Mouse (Mus musculus) stomach, embryonic 14.5 days (tissue): ENCODE data around the gene Gpatch8. TPM values are rescaled to one million over a fixed set of nuclear protein-coding genes. Genes with fewer than 3 reads are reported as not detected.
A peak's percentile ranks its signal among the peaks of the same experiment; 100 is the strongest.

Experiments
- ATAC-seq: fragments of 200-750 bp; cut with Nextera tagmentation; 2 replicates; pipeline ENCODE4 v1.8.0; 2017; ENCODE audit warnings: low read depth, moderate TSS enrichment; ENCODE audit not compliant: insufficient number of reproducible peaks, insufficient read depth, low FRiP score
- H3K27ac ChIP-seq: fragments of 300-500 bp; sonication (generic); 2 replicates; pipeline ENCODE4 v1.5.1; 2014; ENCODE audit warnings: mild to moderate bottlenecking, low read length, moderate library complexity, mixed read lengths
- H3K27me3 ChIP-seq: fragments of 300-500 bp; sonication (generic); 2 replicates; pipeline ENCODE4 v1.6.1; 2014; ENCODE audit warnings: low read length, control low read depth, mixed read lengths; ENCODE audit not compliant: control insufficient read depth, insufficient read depth
- H3K36me3 ChIP-seq: fragments of 300-500 bp; sonication (generic); 2 replicates; pipeline ENCODE4 v1.6.1; 2014; ENCODE audit warnings: mild to moderate bottlenecking, control low read depth, low read length, moderate library complexity, mixed read lengths; ENCODE audit not compliant: control insufficient read depth, insufficient read depth
- H3K4me1 ChIP-seq: fragments of 300-500 bp; sonication (generic); 2 replicates; pipeline ENCODE4 v1.6.1; 2014; ENCODE audit warnings: low read length, control low read depth, mixed read lengths; ENCODE audit not compliant: control insufficient read depth, insufficient read depth
- H3K4me2 ChIP-seq: fragments of 300-500 bp; sonication (generic); replicated peaks from 2 replicates; pipeline ENCODE4 v1.6.1; 2014; ENCODE audit warnings: low read depth, low read length, control low read depth
- H3K4me3 ChIP-seq: fragments of 300-500 bp; sonication (generic); 2 replicates; pipeline ENCODE4 v1.5.1; 2014; ENCODE audit warnings: low read depth, low read length, control low read depth
- H3K9ac ChIP-seq: fragments of 300-500 bp; sonication (generic); replicated peaks from 2 replicates; pipeline ENCODE4 v1.6.1; 2014; ENCODE audit warnings: low read depth, mild to moderate bottlenecking, control low read depth, low read length, moderate library complexity, mixed read lengths
- H3K9me3 ChIP-seq: fragments of 300-500 bp; sonication (generic); 2 replicates; pipeline ENCODE4 v1.6.1; 2016; ENCODE audit warnings: low read depth, low read length, control low read depth; ENCODE audit not compliant: control insufficient read depth
- WGBS: fragments of 180-500 bp; shearing (Covaris S2); extraction: QIAGEN DNeasy Blood & Tissue Kit; methylation state at CpG from one replicate; pipeline ENCODE4 v1.1.7; 2014; 5-methylcytosine and 5-hydroxymethylcytosine counted together
- polyA plus RNA-seq: library from polyadenylated mRNA; unstranded; fragments of >200 nt; fragmentation: Nextera tagmentation; extraction: Ambion mirVana; gene quantifications from 2 replicates; pipeline ENCODE4 v1.2.1, GENCODE M21; 2014

The Gpatch8 gene
- polyA plus RNA-seq, 1 experiment from 2014 or later: 64.7 TPM

DNA sequence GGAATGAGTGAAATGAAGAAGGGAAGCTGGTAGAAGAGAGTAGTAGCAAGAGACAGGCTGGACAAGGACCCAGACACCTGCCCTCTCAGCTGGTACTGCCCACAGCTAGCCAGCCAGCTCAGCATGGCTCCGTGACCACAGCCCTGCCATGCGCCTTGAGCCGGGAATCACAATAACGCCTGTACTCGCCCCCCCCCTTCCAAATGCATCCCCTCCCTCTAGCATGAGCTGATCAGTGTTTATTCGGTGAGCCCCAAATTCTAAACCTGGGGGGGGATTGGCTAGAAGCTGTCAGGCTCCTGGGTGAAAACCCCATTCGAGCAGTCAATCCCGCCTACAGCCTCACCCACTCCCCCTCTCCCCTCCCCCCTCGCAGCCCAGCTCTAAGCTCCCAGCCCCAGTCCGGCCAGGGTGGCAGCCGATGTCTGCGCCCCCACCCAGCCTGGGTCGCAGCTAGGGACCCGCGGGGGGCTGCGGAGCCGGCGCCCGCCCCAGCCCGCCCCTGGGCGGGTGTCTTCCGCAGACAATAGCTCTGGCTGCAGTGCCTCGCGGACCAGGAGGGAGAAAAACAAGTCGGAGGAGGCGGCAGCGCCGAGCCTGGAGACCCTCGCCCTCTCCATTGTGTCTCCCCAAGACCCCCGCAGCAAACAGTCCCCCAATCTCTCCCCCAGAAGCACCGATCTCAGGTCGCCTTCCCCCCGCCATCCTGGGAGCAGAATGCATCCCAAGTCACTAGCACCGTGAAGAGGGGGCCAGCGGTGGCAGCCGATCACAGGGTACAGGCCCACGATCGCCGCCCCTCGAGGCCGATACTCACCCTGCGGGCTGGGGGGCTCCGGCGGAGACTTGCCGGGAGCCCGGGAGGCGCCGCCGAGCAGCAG is 109.4 kb downstream of the Gpatch8 start:
- H3K4me2 ChIP-seq: peak overlapping the region; percentile 92
- H3K9me3 ChIP-seq: no peaks in the 10 kb centered on the region
- peak overlapping the region; percentile 92 for H3K27ac ChIP-seq
- H3K9ac ChIP-seq: peak overlapping the region; percentile 96
- peaks cover 42% of the 10 kb centered on the region for H3K4me1 ChIP-seq
- no peaks in the 10 kb centered on the region for H3K27me3 ChIP-seq
- H3K4me3 ChIP-seq: peak overlapping the region; percentile 96
- peaks cover 9% of the 10 kb centered on the region for H3K36me3 ChIP-seq
- WGBS: under 1% methylated on average over 48 of the region's 49 CpGs
- peak; percentile 7; the same call in 1 of the 2 replicates for ATAC-seq

- peak overlapping the region; percentile 96 for H3K4me3 ChIP-seq
- peak overlapping the region; percentile 92 for H3K27ac ChIP-seq
- peaks cover 42% of the 10 kb centered on the region for H3K4me1 ChIP-seq
- H3K4me2 ChIP-seq: peak overlapping the region; percentile 92
- no peaks in the 10 kb centered on the region for H3K9me3 ChIP-seq
- H3K36me3 ChIP-seq: peaks cover 18% of the 10 kb centered on the region
- peak overlapping the region; percentile 96 for H3K9ac ChIP-seq
- WGBS: 9% methylated on average over 7 of the region's 7 CpGs
- peak; percentile 25 for ATAC-seq
- no peaks in the 10 kb centered on the region for H3K27me3 ChIP-seq
Measured at GRCm38 (mm10) chr11:102445891-102446361, 110.3 kb downstream of the Gpatch8 start.

DNA sequence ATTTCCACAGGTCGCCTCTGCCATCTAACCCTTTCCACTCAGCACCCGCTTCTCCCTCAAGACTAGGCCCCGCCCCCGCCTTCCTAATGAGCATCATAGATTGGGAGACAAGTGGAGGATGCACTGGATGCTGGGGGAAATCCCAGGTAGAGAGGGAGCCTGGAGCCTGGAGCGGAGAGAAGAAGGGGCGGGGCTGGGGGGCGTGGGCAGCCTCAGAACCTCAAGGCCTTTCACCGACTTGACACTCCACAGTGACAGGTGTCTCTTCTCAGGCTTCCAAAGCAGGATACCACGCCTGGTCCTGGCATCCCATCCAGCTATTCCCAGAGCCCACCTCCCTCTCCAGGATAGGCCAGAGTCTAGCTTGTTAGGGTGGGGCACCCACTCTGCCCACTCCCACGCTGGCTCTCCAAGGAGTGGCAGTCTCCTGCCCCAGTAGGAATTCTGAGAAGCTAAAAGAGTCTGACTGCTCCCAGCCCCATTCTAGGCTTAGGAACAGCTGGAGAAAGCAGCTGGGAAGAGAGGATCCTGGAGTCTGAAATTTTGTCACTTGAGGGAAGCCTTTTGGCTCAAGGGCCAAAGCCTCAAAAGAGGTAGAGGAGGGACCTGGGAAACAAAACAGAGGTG is 110.8 kb downstream of the Gpatch8 start:
- Histone ChIP-seq H3K9me3 (no peaks in the 10 kb centered on the region), H3K27ac (peak overlapping the region; percentile 92), H3K36me3 (peaks cover 21% of the 10 kb centered on the region), H3K4me1 (peaks cover 42% of the 10 kb centered on the region), H3K9ac (peak overlapping the region; percentile 96; the same call in 1 of the 2 replicates), H3K4me2 (peak overlapping the region; percentile 92), H3K4me3 (peak overlapping the region; percentile 96), H3K27me3 (no peaks in the 10 kb centered on the region)
- peak; percentile 57 for ATAC-seq
- 6% methylated on average over 10 of the region's 10 CpGs for WGBS

- no peak overlapping the region for H3K4me3 ChIP-seq
- no peak for ATAC-seq
- H3K9me3 ChIP-seq: no peaks in the 10 kb centered on the region
- H3K4me2 ChIP-seq: peak overlapping the region; percentile 92
- peaks cover 27% of the 10 kb centered on the region for H3K36me3 ChIP-seq
- 15% methylated on average over 6 of the region's 6 CpGs for WGBS
- H3K9ac ChIP-seq: no peak overlapping the region
- H3K27ac ChIP-seq: peak overlapping the region; percentile 92; the same call in 1 of the 2 replicates
- H3K4me1 ChIP-seq: peaks cover 42% of the 10 kb centered on the region
- no peaks in the 10 kb centered on the region for H3K27me3 ChIP-seq
Measured at GRCm38 (mm10) chr11:102444781-102445180, 111.4 kb downstream of the Gpatch8 start.

DNA sequence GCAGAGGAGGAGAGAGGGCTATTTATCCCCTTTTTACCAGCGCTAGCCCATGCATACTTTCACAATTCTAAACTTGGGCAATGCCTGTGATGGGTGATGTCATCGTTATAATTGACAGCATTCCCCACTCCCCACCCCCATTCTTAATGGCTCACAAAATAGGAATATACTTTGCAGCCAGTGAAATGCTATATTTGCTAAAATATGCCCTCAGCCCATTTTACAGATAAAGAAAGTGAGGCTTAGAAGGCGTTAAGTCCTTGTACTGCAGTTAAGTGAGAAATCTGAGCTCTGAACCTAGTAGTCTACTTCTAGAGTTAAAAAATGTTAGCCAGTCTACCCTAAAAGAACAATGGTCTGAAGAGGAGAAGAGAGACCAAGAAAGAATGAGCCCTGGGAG is 111.9 kb downstream of the Gpatch8 start:
- H3K27ac ChIP-seq: no peak overlapping the region
- no peak overlapping the region for H3K4me2 ChIP-seq
- no peak overlapping the region for H3K9ac ChIP-seq
- no peak overlapping the region for H3K4me3 ChIP-seq
- H3K9me3 ChIP-seq: no peaks in the 10 kb centered on the region
- ATAC-seq: no peak
- WGBS: 78% methylated on average over 3 of the region's 3 CpGs
- H3K36me3 ChIP-seq: peaks cover 32% of the 10 kb centered on the region
- peaks cover 42% of the 10 kb centered on the region for H3K4me1 ChIP-seq
- no peaks in the 10 kb centered on the region for H3K27me3 ChIP-seq

- no peak overlapping the region for H3K9ac ChIP-seq
- 71% methylated on average over 12 of the region's 12 CpGs for WGBS
- no peak overlapping the region for H3K4me3 ChIP-seq
- H3K27me3 ChIP-seq: no peaks in the 10 kb centered on the region
- no peaks in the 10 kb centered on the region for H3K9me3 ChIP-seq
- H3K4me1 ChIP-seq: peaks cover 38% of the 10 kb centered on the region
- no peak for ATAC-seq
- H3K27ac ChIP-seq: no peak overlapping the region
- H3K4me2 ChIP-seq: no peak overlapping the region
- peaks cover 37% of the 10 kb centered on the region for H3K36me3 ChIP-seq
Measured at GRCm38 (mm10) chr11:102443740-102444139, 112.5 kb downstream of the Gpatch8 start.

GRCm38 (mm10) chr11:102442089-102442488 is 114.1 kb downstream of the Gpatch8 start:
- no peaks in the 10 kb centered on the region for H3K9me3 ChIP-seq
- H3K27me3 ChIP-seq: no peaks in the 10 kb centered on the region
- H3K4me3 ChIP-seq: no peak overlapping the region
- H3K36me3 ChIP-seq: peaks cover 37% of the 10 kb centered on the region
- no peak overlapping the region for H3K27ac ChIP-seq
- peaks cover 39% of the 10 kb centered on the region for H3K4me1 ChIP-seq
- no peak overlapping the region; the same call in 1 of the 2 replicates for H3K9ac ChIP-seq
- H3K4me2 ChIP-seq: no peak overlapping the region
- no peak for ATAC-seq
- WGBS: 83% methylated on average over 6 of the region's 6 CpGs

- 74% methylated on average over 3 of the region's 3 CpGs for WGBS
- peaks cover 40% of the 10 kb centered on the region for H3K4me1 ChIP-seq
- H3K9me3 ChIP-seq: no peaks in the 10 kb centered on the region
- no peak overlapping the region for H3K4me3 ChIP-seq
- H3K4me2 ChIP-seq: no peak overlapping the region
- no peak for ATAC-seq
- H3K36me3 ChIP-seq: peaks cover 37% of the 10 kb centered on the region
- H3K9ac ChIP-seq: no peak overlapping the region
- no peak overlapping the region for H3K27ac ChIP-seq
- H3K27me3 ChIP-seq: no peaks in the 10 kb centered on the region
Measured at GRCm38 (mm10) chr11:102441434-102441833, 114.8 kb downstream of the Gpatch8 start.
